Mouse (Mus musculus) MEL (cell line): ENCODE results near the gene Tex2. TPM values are rescaled to one million over a fixed set of nuclear protein-coding genes. Genes with fewer than 3 reads are reported as not detected.
A peak's percentile ranks its signal among the peaks of the same experiment; 100 is the strongest.

Experiments
- DNase-seq: peaks from one replicate; pipeline ENCODE4 v3.0.0; 2011; ENCODE audit warnings: low read depth, low spot score
- H3K27ac ChIP-seq: 2 replicates; pipeline ENCODE4 v1.5.1; 2012; ENCODE audit warnings: low read depth, mild to moderate bottlenecking, control low read depth, low read length, moderate library complexity; ENCODE audit not compliant: control insufficient read depth
- H3K27me3 ChIP-seq, 2 experiments: fragments of 150-350 bp in 1 of 2; sonication (generic) in 1 of 2; 2 replicates each; pipeline ENCODE4 v1.6.1; 2012; ENCODE audit warnings: low read length in 2 of 2, mild to moderate bottlenecking in 2 of 2, improper control_type of control experiment in 1 of 2, moderate library complexity in 1 of 2; ENCODE audit not compliant: insufficient read depth in 2 of 2, control insufficient read depth in 1 of 2
- H3K36me3 ChIP-seq, 2 experiments: 2 replicates each; pipeline ENCODE4 v1.6.1; 2012 to 2014; ENCODE audit warnings: low read length in 2 of 2, improper control_type of control experiment in 1 of 2, inconsistent platforms in 1 of 2, mild to moderate bottlenecking in 1 of 2; ENCODE audit not compliant: insufficient read depth in 2 of 2, control insufficient read depth in 1 of 2
- H3K4me1 ChIP-seq, 2 experiments: fragments of 150-350 bp in 1 of 2; sonication (generic) in 1 of 2; 2 replicates each; pipeline ENCODE4 v1.6.1; 2012; ENCODE audit warnings: low read length in 2 of 2, improper control_type of control experiment in 1 of 2, mild to moderate bottlenecking in 1 of 2; ENCODE audit not compliant: insufficient read depth in 2 of 2, control insufficient read depth in 1 of 2
- H3K4me3 ChIP-seq, 2 experiments: fragments of 150-350 bp in 1 of 2; sonication (generic) in 1 of 2; 2 replicates each; pipeline ENCODE4 v1.5.1; 2012; ENCODE audit warnings: low read depth in 2 of 2, low read length in 2 of 2, mild to moderate bottlenecking in 2 of 2, moderate library complexity in 2 of 2, control low read depth in 1 of 2, improper control_type of control experiment in 1 of 2; ENCODE audit not compliant: control insufficient read depth in 1 of 2, insufficient read depth in 1 of 2
- H3K79me2 ChIP-seq: 2 replicates; pipeline ENCODE4 v1.6.1; 2012; ENCODE audit warnings: mild to moderate bottlenecking, low read length, moderate library complexity; ENCODE audit not compliant: control insufficient read depth, poor library complexity, insufficient read depth
- H3K9ac ChIP-seq: 2 replicates; pipeline ENCODE4 v1.6.1; 2012; ENCODE audit warnings: low read depth, mild to moderate bottlenecking, control low read depth, low read length, moderate library complexity; ENCODE audit not compliant: control insufficient read depth, poor library complexity, severe bottlenecking
- H3K9me3 ChIP-seq: fragments of 150-350 bp; sonication (generic); replicated peaks from 2 replicates; pipeline ENCODE4 v1.6.1; 2012; ENCODE audit warnings: mild to moderate bottlenecking, low read length, improper control_type of control experiment, moderate library complexity; ENCODE audit not compliant: insufficient read depth
- BHLHE40 ChIP-seq: IDR thresholded peaks from 2 replicates; pipeline ENCODE4 v1.6.1; 2012; ENCODE audit warnings: low read depth, mild to moderate bottlenecking, inconsistent platforms, low read length, improper control_type of control experiment, borderline replicate concordance
- CHD1 ChIP-seq: IDR thresholded peaks from 2 replicates; pipeline ENCODE4 v1.6.1; 2012; ENCODE audit warnings: low read depth, mild to moderate bottlenecking, inconsistent platforms, low read length, improper control_type of control experiment
- CHD2 ChIP-seq: IDR thresholded peaks from 2 replicates; pipeline ENCODE4 v1.6.1; 2011; ENCODE audit warnings: low read length, improper control_type of control experiment
- GATA1 ChIP-seq: IDR thresholded peaks from 2 replicates; pipeline ENCODE4 v1.6.1; 2011; ENCODE audit warnings: low read depth, low read length, improper control_type of control experiment
- KAT2A ChIP-seq: conservative IDR thresholded peaks from 2 replicates; pipeline ENCODE4 v1.6.1; 2012; ENCODE audit warnings: low read depth, low read length, improper control_type of control experiment, inconsistent platforms
- MYC ChIP-seq: IDR thresholded peaks from 2 replicates; pipeline ENCODE4 v1.6.1; 2011; ENCODE audit warnings: low read depth, mild to moderate bottlenecking, low read length, improper control_type of control experiment, moderate library complexity
- POLR2AphosphoS5 ChIP-seq: IDR thresholded peaks from 2 replicates; pipeline ENCODE4 v1.6.1; 2012; ENCODE audit warnings: low read depth, borderline replicate concordance, mild to moderate bottlenecking, inconsistent platforms, low read length, moderate library complexity, mixed read lengths
- UBTF ChIP-seq: IDR thresholded peaks from 2 replicates; pipeline ENCODE4 v1.6.1; 2012; ENCODE audit warnings: low read depth, mild to moderate bottlenecking, inconsistent platforms, low read length, improper control_type of control experiment, moderate library complexity, borderline replicate concordance; ENCODE audit not compliant: insufficient read depth
- ZKSCAN1 ChIP-seq: IDR thresholded peaks from 2 replicates; pipeline ENCODE4 v1.6.1; 2012; ENCODE audit warnings: low read depth, mild to moderate bottlenecking, inconsistent platforms, low read length, improper control_type of control experiment, moderate library complexity
- ZMIZ1 ChIP-seq: IDR thresholded peaks from 2 replicates; pipeline ENCODE4 v1.6.1; 2012; ENCODE audit warnings: low read depth, mild to moderate bottlenecking, inconsistent platforms, low read length, improper control_type of control experiment, moderate library complexity
- ZNF384 ChIP-seq: IDR thresholded peaks from 2 replicates; pipeline ENCODE4 v1.6.1; 2012; ENCODE audit warnings: low read depth, mild to moderate bottlenecking, inconsistent platforms, low read length, improper control_type of control experiment
- polyA plus RNA-seq, 2 experiments: library from polyadenylated mRNA; stranded (reverse) in 1 of 2; unstranded in 1 of 2; fragments of >175 nt in 1 of 2; fragments of >200 nt in 1 of 2; gene quantifications; 2 replicates each; pipeline versions ENCODE4 v1.2.1 to v1.2.4; 2012; ENCODE audit warnings: low replicate concordance in 2 of 2, low read depth in 1 of 2; ENCODE audit not compliant: insufficient read length in 2 of 2, insufficient read depth in 1 of 2, missing spikeins in 1 of 2
- total RNA-seq: library from RNA; depleted of rRNA; stranded (reverse); fragments of 300-350 nt; gene quantifications from 2 replicates; pipeline ENCODE4 v1.2.3, GENCODE M21; 2012

Gene Tex2
- total and polyA plus RNA-seq, 3 experiments, result 13.7 to 24.8 TPM; not detected in 1

DNA sequence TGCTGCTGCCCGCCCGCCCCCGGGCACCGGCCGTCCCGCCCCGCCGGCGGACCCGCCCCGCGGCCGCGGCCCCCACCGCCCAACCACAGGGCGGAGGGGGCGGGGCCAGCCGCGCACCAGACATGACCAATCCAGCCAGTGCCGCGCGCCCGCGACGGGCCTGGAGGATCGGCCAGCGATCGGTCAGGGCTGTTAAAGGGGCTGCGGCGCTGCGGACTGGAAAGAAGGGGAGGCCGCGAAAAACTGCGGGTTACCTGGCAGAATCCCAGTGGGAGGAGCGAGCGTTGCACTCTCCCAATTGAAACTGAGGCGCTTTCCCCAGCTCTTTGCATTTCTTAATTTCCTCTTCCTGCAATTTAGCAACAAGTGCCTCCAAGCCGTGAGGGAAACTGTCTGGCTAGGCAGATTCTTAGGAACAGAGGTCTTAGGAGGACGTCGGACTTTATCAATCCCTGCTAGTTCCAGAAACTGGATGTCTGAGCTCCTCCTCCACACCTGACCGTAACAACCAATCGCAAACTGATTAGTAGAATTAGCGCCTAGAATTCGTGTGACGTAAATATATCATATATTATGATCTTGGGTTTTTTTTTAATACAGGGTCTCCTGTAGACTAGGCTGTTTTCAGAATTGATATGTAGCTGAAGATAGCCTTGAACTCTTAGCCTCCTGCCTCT is at the start of gene Tex2 (continued):
- TF ChIP-seq CHD2 (no peak), ZMIZ1 (peak; percentile 71), CHD1 (no peak), ZKSCAN1 (no peak)

DNA sequence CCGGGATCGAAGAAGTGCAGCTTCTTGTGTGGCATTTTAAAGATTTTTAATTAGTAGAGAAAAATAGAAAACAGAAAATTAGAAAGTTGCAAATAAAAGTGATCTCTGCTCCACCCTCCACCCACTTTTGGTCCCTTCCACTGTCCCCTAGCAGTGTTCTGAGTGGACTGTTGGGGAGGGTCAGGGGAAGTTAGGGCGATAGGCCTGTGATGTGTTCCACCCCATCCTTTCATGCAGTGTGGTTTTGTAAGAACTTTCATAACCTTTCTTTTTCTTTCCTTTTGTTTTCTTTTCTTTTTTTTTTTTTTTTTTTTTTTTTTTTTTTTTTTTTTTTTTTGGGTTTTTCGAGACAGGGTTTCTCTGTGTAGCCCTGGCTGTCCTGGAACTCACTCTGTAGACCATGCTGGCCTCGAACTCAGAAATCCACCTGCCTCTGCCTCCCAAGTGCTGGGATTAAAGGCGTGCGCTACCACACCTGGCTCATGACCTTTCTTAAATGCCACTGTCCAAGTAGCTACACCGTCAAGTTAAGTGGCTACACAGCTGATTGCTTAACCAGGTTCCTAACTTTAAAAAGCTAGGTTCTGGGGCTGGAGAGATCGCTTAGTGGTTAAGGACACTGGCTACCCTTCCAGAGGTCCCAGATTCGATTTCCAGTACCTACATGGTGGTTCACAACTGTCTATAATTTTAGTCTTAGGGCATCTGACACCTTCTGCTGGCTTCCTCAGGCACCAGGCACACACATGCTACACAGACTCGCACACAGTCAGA is 49.6 kb upstream of the Tex2 start:
- no peaks in the 10 kb centered on the region for H3K27me3 ChIP-seq
- peaks cover 0 to 13% of the 10 kb centered on the region in 2 experiments; a peak in 2 of 4 replicates for H3K36me3 ChIP-seq
- no peaks in the 10 kb centered on the region for H3K79me2 ChIP-seq
- H3K9ac ChIP-seq, result no peak overlapping the region
- TF ChIP-seq KAT2A (no peak), ZNF384 (peak; percentile 46), POLR2AphosphoS5 (no peak), UBTF (no peak), MYC (no peak), BHLHE40 (no peak)
- peaks cover 0 to 20% of the 10 kb centered on the region in 2 experiments; a peak in 2 of 4 replicates for H3K4me1 ChIP-seq
- DNase-seq, result no peak
- no peaks in the 10 kb centered on the region for H3K9me3 ChIP-seq
- H3K4me3 ChIP-seq, result no peak overlapping the region
- no peak overlapping the region for H3K27ac ChIP-seq

- no peak overlapping the region for H3K27ac ChIP-seq
- H3K9ac ChIP-seq, result no peak overlapping the region
- H3K27me3 ChIP-seq, result no peaks in the 10 kb centered on the region
- no peak overlapping the region for H3K4me3 ChIP-seq
- H3K4me1 ChIP-seq, result peaks cover 0 to 23% of the 10 kb centered on the region in 2 experiments; a peak in 2 of 4 replicates
- TF ChIP-seq GATA1, result 0 out of 2 replicates have a peak, but pooled peaks have one; percentile 14
- no peak for TF ChIP-seq BHLHE40
- peaks cover 0 to 13% of the 10 kb centered on the region in 2 experiments; a peak in 2 of 4 replicates for H3K36me3 ChIP-seq
- H3K79me2 ChIP-seq, result no peaks in the 10 kb centered on the region
- peak; percentile 33 for DNase-seq
- H3K9me3 ChIP-seq, result no peaks in the 10 kb centered on the region
These were observed 47.3 kb upstream of the Tex2 start for GRCm38 (mm10) chr11:106660453-106661081.
